Mouse (Mus musculus): ENCODE data around the gene Ush2a.

GRCm38 (mm10) chr1:188221226-188221792 lies 40.5 kb upstream of the Ush2a start:
- no peak for TF ChIP-seq CTCF (IDR thresholded peaks at IDR 0.05; ENCODE audit: insufficient read depth, low read length)
- TF ChIP-seq POLR2A (IDR thresholded peaks at IDR 0.05; ENCODE audit: borderline replicate concordance, extremely low read depth, low read depth, low read length), result no peak

All from lung, adult 2 months (tissue).